Mouse (Mus musculus) heart, postnatal 4 days (tissue): ENCODE measurements around the gene Ablim1. TPM values are rescaled to one million over a fixed set of nuclear protein-coding genes. Genes with fewer than 3 reads are reported as not detected.

Experiments used
- DNase-seq: peaks from one replicate; pipeline ENCODE4 v3.0.0; 2021
- total RNA-seq, 2 experiments: library from RNA; stranded (reverse); gene quantifications; 2 replicates each; pipeline ENCODE4 v1.2.3; 2021

Ablim1 gene
- total RNA-seq, 2 experiments from 2014 or later: 312 to 353 TPM

GRCm38 (mm10) chr19:57121036-57121435 lies 193.7 kb downstream of the Ablim1 start:
- DNase-seq: no peak

- DNase-seq: no peak
Observed at GRCm38 (mm10) chr19:57119661-57120060, 195.1 kb downstream of the Ablim1 start.

GRCm38 (mm10) chr19:57118785-57119565 lies 195.7 kb downstream of the Ablim1 start:
- DNase-seq: peak; percentile 71

- no peak for DNase-seq
Observed at GRCm38 (mm10) chr19:57117751-57118150, 197.0 kb downstream of the Ablim1 start.

- no peak for DNase-seq
Observed at GRCm38 (mm10) chr19:57116871-57117501, 197.7 kb downstream of the Ablim1 start.

- DNase-seq: no peak
Observed at GRCm38 (mm10) chr19:57115670-57116069, 199.0 kb downstream of the Ablim1 start.

- no peak for DNase-seq
Observed at GRCm38 (mm10) chr19:57114951-57115350, 199.8 kb downstream of the Ablim1 start.

- DNase-seq: no peak
Observed at GRCm38 (mm10) chr19:57113975-57114374, 200.7 kb downstream of the Ablim1 start.

- no peak for DNase-seq
Observed at GRCm38 (mm10) chr19:57112816-57113406, 201.8 kb downstream of the Ablim1 start.

- DNase-seq: no peak
Observed at GRCm38 (mm10) chr19:57112231-57112815, 202.4 kb downstream of the Ablim1 start.

GRCm38 (mm10) chr19:57111301-57111700 lies 203.4 kb downstream of the Ablim1 start:
- DNase-seq: no peak

- DNase-seq: peak; percentile 52
Observed at GRCm38 (mm10) chr19:57109620-57110019, 205.1 kb downstream of the Ablim1 start.

GRCm38 (mm10) chr19:57106513-57106912 lies 208.2 kb downstream of the Ablim1 start:
- DNase-seq: no peak

GRCm38 (mm10) chr19:57106031-57106430 lies 208.7 kb downstream of the Ablim1 start:
- no peak for DNase-seq

GRCm38 (mm10) chr19:57105156-57105555 lies 209.6 kb downstream of the Ablim1 start:
- DNase-seq: no peak

- peak; percentile 47 for DNase-seq
Observed at GRCm38 (mm10) chr19:57104171-57104748, 210.5 kb downstream of the Ablim1 start.

GRCm38 (mm10) chr19:57103360-57103958 lies 211.3 kb downstream of the Ablim1 start:
- no peak for DNase-seq

GRCm38 (mm10) chr19:57101986-57102385 lies 212.7 kb downstream of the Ablim1 start:
- no peak for DNase-seq

GRCm38 (mm10) chr19:57100753-57101446 lies 213.8 kb downstream of the Ablim1 start:
- DNase-seq: no peak

- DNase-seq: no peak
Observed at GRCm38 (mm10) chr19:57099986-57100385, 214.7 kb downstream of the Ablim1 start.

- DNase-seq: no peak
Observed at GRCm38 (mm10) chr19:57099094-57099357, 215.7 kb downstream of the Ablim1 start.
